Mouse (Mus musculus): ENCODE measurements around the gene Lnx1. TPM values are rescaled to one million over a fixed set of nuclear protein-coding genes. Genes with fewer than 3 reads are reported as not detected.

The Lnx1 gene
- total RNA-seq, 1 experiment from 2014 or later = 5.0 TPM

DNA sequence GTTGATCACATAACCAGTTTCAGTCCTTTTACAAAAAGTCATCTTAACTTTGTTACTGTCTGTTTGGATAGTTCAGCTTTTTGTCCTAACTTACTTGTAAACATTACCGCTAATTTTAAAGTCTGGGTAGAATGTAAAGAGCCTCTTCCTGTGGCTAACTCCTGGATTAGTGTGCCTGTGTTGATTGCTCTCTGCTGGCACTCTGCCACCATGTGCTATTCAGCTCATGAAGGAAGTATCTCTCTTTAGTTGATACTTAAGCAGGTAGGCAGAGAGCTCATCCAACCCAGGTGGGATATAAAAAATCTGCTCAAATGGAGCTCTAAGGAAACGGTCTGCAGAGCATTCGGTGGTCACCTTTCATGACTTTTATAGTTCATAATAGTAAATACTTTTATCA lies 101.5 kb downstream of the Lnx1 start:
- DNase-seq = no peak

DNA sequence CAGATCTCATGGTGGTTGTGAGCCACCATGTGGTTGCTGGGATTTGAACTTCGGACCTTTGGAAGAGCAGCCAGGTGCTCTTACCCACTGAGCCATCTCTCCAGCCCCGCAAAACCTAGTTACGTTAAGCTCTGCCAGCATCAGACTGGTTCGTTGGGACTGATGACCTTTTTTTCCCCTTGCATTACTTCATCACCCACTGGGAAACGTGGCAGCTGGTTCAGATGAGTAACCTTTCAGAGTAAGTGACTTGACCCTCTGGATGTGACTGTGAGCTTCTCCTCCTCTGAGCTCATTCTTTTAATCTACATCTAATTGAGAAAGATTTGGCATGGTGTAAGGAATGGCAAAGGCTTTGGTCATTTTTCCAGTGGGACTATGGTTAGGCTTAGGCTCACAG lies 102.7 kb downstream of the Lnx1 start:
- no peak for DNase-seq

DNA sequence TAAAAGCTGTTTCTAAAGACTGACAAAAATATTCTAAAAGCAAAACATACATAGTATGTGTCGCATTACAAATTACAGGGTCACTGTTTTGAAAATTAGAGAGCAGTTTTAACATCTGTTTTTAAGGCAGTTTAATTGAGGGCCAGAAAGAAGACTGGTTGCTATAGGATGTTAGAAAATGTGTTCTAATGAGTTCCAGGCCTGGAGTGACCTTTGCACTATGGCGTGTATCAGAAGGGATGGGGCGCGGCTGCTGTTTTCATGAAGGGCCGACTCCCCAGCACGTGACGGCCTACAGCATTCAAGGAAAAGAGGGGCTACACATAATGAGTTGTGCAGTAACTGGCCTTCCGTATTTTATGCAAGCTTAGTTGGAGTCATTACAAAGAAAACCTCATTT lies 109.6 kb downstream of the Lnx1 start:
- no peak for DNase-seq

DNA sequence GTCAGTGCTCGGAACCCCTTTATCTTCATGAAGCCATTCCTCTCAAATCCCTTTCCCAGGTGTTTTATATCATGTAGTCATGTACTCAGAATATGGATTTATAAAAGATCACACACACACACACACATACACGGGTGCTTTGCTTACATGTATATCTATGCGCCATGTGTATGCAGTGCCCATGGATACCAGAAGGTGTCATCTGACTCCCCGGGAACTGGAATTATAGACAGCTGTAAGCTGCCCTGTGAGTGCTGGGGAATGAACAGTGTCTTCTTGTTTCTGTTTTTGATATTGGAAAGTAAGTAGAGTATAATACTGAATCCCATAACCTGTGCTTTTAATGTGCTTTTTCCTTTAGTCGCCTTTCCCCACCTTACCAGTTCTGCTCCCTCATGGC lies 111.3 kb downstream of the Lnx1 start:
- no peak for DNase-seq

DNA sequence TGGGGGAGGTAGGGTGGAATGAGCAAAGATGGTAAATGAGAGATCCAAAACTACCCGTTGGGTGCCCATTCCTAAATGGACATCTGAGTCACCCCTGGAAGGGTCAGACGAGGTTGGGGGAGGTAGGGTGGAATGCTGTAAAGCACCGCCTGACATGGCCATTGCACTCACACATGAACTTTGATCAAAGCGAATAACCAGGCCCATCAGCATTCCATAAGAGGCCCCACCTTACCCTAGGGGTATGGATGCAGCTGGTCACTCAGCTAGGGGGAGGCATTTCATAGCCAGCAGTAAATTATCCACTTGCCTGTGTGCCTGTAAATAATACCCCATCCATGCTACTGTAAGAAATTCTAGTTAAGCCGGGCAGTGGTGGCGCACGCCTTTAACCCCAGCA lies 113.6 kb downstream of the Lnx1 start:
- DNase-seq = no peak

DNA sequence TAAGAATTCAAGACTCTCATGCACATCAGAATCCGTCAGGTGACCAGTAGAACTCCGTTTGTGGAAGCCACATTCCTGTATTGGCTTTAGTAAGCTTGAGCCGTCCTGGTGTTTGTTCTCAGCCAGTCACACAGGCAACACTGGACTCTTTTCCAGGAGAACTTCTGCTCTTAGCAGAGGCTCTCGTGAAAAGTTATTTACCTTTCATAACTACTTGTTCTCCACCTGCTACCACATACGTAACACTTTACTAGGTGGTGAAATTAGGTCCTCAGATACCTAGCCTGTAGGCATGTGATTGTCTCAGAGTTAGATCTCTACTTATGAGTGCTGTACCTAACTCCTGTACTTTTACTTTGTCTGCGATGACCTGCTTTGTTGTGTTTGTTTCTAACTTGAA lies 130.9 kb downstream of the Lnx1 start:
- no peak for DNase-seq

DNA sequence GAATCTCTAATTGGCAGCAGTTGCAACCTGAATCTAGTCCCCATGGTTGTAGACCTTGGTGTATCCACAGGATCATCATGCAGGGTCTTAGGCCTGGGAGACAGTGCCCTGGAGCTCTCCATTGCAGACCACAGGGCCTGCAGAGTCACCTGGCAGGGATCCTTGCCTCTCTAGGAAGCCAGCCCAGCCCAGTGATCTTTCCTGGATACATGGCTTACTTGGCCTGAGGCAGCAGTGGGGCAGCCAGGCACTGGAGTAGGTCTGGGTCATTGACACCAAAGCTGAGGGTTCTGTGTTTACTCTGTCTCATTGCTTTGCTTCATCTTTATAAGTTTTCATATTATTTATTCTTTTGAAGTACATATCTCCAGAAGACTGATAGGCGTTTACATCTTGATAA lies 141.6 kb downstream of the Lnx1 start:
- DNase-seq = peak; percentile 11

DNA sequence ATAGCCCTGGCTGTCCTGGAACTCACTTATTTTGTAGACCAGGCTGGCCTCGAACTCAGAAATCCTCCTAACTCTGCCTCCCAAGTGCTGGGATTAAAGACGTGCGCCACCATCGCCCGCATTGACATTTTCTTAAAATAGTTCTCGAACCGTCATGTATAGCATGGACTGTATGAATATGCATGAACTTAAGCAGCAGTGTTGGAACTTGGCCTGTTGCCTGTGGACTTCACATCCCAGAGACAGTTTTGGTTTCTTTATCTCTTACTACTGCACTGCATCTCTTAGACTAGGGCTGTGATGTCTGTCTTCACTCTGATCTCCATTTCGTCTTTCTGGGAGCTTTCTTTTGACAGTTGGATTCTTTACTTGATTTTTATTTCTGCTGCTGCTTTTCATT lies 153.1 kb downstream of the Lnx1 start:
- no peak for DNase-seq

DNA sequence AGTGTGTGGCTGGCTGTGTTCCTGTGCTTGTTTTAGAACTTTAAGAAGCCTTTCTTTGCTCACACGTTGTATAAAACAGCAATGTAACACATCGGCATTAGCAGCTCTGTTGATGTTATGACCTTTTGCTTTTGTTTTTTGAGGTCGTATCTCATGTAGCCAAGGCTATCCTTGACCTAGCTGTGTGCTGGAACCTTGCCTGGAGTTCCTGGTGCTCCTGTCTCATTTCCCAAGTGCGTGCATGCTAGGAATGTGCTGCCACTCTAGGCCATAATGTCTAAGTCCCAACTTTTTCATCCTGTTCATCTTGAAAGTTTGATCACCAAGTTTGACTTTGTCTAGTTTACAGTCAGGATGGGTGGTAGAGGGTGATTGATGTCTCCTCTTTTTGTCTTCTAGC lies 157.1 kb downstream of the Lnx1 start:
- DNase-seq = no peak

Other genes with a start within 250 kb of the Lnx1 start
- 17.9 and 23.3 TPM in 2 replicates for gene Scfd2, start 171.2 kb downstream of the Lnx1 start, total RNA-seq (2021)
- 68.7 and 70.2 TPM in 2 replicates for gene Fip1l1, start 167.5 kb downstream of the Lnx1 start, total RNA-seq (2021)

Data from adrenal gland, postnatal 25 days (tissue).